Mouse (Mus musculus): ENCODE data around the gene Melk. TPM values are rescaled to one million over a fixed set of nuclear protein-coding genes. Genes with fewer than 3 reads are reported as not detected.

Gene Melk
- 32.7 and 36.8 TPM in 2 replicates for total RNA-seq (2015)
- 35.0 and 39.8 TPM in 2 replicates for total RNA-seq (2017)

DNA sequence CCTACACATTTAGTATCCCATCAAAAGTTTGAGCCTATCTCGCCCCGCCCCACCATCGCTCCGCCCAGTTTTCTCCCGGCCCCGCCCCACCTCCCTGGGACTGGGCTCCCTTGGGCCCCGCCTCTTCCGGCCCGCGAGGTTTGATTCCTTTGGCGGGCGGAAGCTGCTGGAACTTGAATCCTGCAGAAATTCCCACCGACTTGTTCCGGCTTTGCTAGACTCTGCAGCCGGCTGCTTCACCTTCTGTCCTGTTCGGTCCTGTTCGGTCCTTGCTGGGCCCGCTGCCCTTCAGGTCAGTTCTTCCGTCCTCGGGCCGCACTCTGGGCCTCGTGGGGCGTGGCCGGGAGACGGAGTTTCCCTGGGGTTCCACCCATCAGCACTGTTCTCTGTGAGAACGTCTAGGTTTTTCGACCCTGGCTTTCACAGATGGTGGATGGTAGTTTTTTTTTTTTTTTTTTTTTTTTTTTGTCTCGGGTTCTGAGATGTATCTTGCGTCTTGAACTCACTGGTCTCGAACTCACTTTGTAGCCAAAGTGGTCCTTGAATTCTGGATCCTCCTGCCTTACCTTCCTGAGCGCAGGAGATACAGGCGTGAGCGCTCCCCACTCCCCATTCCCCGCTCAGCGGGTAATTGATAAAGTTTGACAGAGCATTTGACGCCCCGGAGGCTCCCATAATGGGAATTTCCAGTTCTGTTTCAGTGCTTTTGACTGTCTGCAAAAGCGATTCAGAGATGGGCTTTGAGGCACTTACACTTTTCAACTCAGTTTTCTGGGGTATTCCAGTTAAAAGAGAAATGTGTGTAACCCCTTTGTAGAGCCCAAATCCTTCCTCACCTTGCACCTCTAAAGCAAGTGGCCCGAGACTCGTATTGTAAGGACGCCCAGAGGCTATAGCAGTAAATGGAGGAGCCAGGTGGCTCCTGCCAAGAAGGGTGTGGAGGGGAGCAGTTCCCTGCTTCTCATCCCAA lies at the start of gene Melk:
TSS of gene Melk (plus strand) at position 96 of the 970 bp plus-strand sequence.
- ATAC-seq (ENCODE audit: poor library complexity, severe bottlenecking): peak; percentile 95

DNA sequence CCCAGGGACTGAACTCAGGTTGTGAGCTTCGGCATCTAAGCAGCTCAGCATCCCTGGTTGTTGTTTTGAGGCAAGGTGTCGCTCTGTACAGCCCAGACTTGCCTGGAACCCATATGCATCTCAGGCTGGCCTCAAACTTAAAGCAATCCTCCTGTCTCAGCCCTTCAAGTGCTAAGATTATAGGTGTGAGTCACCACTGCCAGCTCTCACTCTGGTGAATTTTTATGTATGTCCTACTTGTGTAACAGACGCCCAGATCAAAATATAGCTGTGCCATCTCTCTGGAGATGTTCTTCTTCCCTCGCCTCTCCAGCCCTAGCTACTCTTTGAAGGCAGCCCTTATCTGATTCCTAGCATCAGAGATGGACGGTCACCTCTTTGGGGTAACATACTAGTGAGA lies 49.2 kb upstream of the Melk start:
- no peak for ATAC-seq (ENCODE audit: poor library complexity, severe bottlenecking)

GRCm38 (mm10) chr4:44251966-44252916 lies 48.4 kb upstream of the Melk start:
- ATAC-seq (ENCODE audit: poor library complexity, severe bottlenecking): no peak

GRCm38 (mm10) chr4:44253191-44253590 lies 47.5 kb upstream of the Melk start:
- ATAC-seq (ENCODE audit: poor library complexity, severe bottlenecking): no peak

DNA sequence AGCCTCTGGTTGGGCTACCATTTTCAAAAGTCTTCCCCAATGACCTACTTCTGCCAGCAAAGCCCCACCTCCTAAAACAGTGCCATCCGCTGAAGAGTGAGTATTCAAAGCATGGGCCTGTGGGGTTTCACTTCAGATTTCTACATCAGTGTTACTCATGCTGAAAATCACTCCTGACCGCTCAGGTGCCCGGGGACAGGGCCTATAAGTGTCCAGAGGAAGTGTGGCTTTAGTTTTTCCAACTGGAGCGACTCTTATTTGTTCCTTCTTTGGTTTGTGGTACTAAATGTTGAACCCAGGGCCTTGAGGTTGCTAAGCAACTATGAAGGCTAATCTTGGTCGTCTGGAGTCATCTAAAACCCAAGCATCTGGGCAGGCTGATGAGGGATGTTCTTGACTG lies 46.1 kb upstream of the Melk start:
- ATAC-seq (ENCODE audit: poor library complexity, severe bottlenecking): no peak

DNA sequence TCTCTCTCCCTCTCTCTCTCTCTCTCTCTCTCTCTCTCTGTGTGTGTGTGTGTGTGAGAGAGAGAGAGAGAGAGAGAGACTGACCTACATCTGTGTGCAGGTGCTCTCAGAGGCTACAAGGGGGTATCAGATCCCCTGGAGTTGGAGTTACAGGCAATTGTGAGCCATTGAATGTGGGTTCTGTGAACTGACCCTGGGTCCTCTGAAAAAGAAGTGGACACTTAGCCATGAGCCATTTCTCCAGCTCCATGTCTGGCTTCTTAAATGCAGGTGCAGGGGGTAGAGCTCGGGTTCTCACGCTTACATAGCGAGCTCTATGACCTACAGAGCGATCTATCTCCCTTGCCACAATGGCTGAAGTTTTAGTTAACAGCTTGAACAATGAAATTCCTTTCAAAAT lies 41.5 kb upstream of the Melk start:
- ATAC-seq (ENCODE audit: poor library complexity, severe bottlenecking): no peak

GRCm38 (mm10) chr4:44260244-44260643 lies 40.4 kb upstream of the Melk start:
- no peak for ATAC-seq (ENCODE audit: poor library complexity, severe bottlenecking)

- ATAC-seq (ENCODE audit: poor library complexity, severe bottlenecking): no peak
These were observed 35.2 kb upstream of the Melk start for GRCm38 (mm10) chr4:44265500-44265899.

DNA sequence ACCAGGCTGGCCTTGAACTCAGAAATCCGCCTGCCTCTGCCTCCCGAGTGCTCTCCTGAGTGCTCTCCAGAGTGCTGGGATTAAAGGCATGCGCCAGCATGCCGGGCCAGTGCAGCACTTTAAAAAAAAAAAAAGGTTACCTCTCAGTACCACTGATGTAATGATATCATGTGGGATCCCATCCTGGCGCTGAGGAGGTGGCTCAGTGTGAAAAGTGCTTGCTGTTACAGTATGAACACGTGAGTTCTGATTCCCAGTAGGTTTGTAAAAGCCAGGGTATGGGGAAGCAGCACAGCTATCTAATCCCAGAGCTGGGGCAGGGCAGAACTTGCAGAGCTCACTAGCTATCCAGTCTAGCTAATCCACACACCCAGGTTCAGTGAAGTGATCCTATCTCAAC lies 33.2 kb upstream of the Melk start:
- ATAC-seq (ENCODE audit: poor library complexity, severe bottlenecking): no peak

DNA sequence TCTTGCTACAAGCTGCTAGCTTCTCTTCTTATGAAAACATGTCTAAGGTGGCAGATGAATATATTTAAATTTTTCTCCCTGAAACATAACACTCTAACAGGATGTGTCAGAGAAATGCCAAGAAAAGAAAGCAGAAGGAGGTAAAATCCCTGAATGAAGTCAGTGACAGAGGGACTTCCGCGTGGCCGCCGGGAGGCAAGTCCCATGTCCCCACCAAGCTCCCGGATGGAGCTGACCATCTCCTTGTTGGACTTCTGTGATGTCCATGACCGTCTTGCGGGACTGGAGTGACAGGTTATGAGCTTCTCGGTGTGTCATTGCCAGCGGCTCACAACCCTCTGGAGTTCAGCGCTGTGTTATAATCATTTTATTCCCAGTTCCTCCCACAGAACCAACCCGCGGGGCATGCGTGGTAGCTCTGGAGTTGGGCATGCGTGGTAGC lies 31.3 kb upstream of the Melk start:
- no peak for ATAC-seq (ENCODE audit: poor library complexity, severe bottlenecking)

GRCm38 (mm10) chr4:44271134-44271533 lies 29.5 kb upstream of the Melk start:
- ATAC-seq (ENCODE audit: poor library complexity, severe bottlenecking): peak; percentile 71

DNA sequence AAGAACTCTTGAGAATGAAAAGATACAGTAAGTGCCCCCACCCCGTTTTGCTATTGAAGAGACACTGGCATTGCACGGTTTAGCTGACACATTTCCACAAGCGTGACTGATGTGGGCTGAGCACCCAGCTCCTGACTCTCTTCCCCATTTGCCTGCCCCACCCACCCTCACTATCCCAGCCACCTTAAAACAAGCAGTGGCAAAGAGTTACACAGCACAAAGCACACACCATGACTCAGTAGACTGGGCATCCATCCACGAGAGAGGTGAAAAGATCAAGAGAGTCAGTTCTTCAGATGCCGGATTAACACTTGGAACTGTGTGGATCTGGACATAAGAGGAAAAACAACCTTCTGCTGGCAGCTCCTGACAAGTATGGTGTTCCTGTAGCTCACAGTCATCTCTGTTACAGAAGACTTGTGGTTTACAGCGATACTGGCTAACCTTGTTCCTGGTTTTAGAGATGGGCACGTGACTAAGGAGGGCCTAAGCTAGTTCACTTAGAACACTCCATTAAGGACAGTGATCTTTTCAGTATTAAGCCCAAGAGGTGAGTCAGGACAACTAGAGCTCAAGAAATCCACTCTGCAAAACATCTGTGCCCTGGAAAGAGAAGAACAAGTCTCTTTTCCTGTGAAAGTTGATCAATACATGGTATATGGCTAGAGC lies 18.9 kb upstream of the Melk start:
- ATAC-seq (ENCODE audit: poor library complexity, severe bottlenecking): peak; percentile 57

DNA sequence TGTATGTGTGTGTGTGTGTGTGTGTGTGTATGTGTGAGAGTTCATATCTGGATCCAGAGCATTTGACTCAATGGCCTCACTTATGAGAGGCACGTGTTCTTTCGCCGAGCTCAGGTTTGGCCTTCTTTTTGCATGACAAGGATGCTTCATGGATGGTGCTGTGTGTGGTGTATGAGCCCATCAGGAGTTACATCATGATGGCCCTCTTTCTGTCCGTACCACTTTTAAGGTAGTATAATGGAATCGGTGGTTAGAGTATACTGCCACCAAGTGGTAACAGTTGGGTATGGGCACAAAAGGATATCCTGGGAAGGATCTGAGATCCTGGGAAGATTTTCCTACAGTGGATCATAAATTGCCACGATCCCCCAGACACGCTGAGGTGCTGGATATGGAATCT lies 8.1 kb upstream of the Melk start:
- 0 out of 2 replicates have a peak, but pooled peaks have one; percentile 40 for ATAC-seq (ENCODE audit: poor library complexity, severe bottlenecking)

- ATAC-seq (ENCODE audit: poor library complexity, severe bottlenecking): no peak
These were observed 4.8 kb upstream of the Melk start for GRCm38 (mm10) chr4:44295837-44296236.

GRCm38 (mm10) chr4:44306585-44306984 lies 5.9 kb downstream of the Melk start:
- ATAC-seq (ENCODE audit: poor library complexity, severe bottlenecking): no peak

- no peak for ATAC-seq (ENCODE audit: poor library complexity, severe bottlenecking)
These were observed 9.8 kb downstream of the Melk start for GRCm38 (mm10) chr4:44310429-44310828.

- ATAC-seq (ENCODE audit: poor library complexity, severe bottlenecking): no peak
These were observed 10.2 kb downstream of the Melk start for GRCm38 (mm10) chr4:44310911-44311310.

DNA sequence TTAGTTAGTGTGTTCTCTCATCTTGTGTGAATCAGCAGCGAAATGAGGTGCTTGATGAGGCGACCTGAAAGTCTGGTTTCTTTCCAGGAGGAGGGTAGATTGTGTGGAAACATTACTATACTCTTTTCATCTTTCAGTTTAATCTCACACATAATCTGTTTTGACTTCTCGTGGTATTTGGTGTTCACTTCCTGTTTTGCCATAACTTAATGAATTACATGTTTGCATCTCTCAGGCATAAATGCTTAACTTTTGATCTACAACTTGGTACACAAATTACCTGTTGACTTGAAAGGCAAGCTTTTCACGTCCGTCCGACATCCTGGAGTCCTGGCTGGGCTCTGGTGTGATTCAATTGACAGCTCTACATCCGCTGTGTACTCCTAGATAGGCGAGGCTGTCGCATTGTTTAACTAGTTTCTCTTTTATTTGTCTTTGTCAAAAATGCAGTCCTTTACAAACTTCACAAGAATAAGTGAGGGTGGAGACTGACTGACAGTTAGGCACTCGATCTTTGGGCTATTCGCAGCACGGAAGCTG lies 15.7 kb downstream of the Melk start:
- no peak for ATAC-seq (ENCODE audit: poor library complexity, severe bottlenecking)

DNA sequence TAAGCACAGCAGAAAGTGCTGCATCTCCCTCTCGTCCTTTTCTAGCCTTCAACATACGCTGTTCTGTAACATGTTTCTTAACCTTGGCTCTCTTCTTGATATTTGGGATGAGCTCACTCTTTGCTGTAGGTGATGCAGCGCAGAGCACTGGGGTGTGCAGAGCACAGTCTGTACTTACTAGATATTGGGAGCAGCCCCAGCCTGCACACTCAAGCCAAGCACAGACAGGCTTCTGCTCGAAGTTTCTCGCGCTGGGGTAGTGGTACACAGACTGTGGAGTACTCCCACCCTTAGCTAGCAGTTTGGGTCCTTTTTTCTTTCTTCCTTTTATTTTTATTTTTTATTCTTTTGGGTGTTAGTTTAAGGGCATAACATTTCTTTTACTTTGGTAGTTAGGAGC lies 19.8 kb downstream of the Melk start:
- ATAC-seq (ENCODE audit: poor library complexity, severe bottlenecking): no peak

- ATAC-seq (ENCODE audit: poor library complexity, severe bottlenecking): no peak
These were observed 21.4 kb downstream of the Melk start for GRCm38 (mm10) chr4:44322124-44322523.

Data from megakaryocyte, adult 5-6 weeks (primary cell).